Mouse (Mus musculus) liver, embryonic 14.5 days (tissue): Measurements from ENCODE around the gene Slc7a1. TPM values are rescaled to one million over a fixed set of nuclear protein-coding genes. Genes with fewer than 3 reads are reported as not detected.
A peak's percentile ranks its signal among the peaks of the same experiment; 100 is the strongest.
"Not testable (repeated sequence)": the region's sequence is repeated elsewhere in the genome, so short reads cannot be mapped to it uniquely, and the experiment has no call there.

Experiments used
- ATAC-seq: fragments of 200-750 bp; cut with Nextera tagmentation; 2 replicates; pipeline ENCODE4 v1.8.0; 2017; ENCODE audit warnings: moderate number of reproducible peaks, mild to moderate bottlenecking, moderate library complexity; ENCODE audit not compliant: insufficient read depth
- DNase-seq, 3 experiments: peaks; one replicate each; pipeline ENCODE4 v3.0.0-alpha.2; 2012 to 2013; ENCODE audit warnings: low read depth in 3 of 3, low spot score in 3 of 3
- H3K27ac ChIP-seq: fragments of 300-500 bp; sonication (generic); 2 replicates; pipeline ENCODE4 v1.5.1; 2014; ENCODE audit warnings: moderate library complexity, mild to moderate bottlenecking, control low read depth, inconsistent platforms
- H3K27me3 ChIP-seq: fragments of 300-500 bp; sonication (generic); 2 replicates; pipeline ENCODE4 v1.6.1; 2014; ENCODE audit warnings: mild to moderate bottlenecking, low read length, moderate library complexity; ENCODE audit not compliant: control insufficient read depth, insufficient read depth
- H3K36me3 ChIP-seq: fragments of 300-500 bp; sonication (generic); replicated peaks from 2 replicates; pipeline ENCODE4 v1.6.1; 2014; ENCODE audit warnings: low read depth; ENCODE audit not compliant: control insufficient read depth, insufficient read depth
- H3K4me1 ChIP-seq, 2 experiments: fragments of 200-500 bp in 1 of 2; fragments of 300-500 bp in 1 of 2; sonication (generic) in 1 of 2; replicated peaks; 2 replicates each; pipeline ENCODE4 v1.6.1; 2012 to 2014; ENCODE audit warnings: antibody characterized with exemption in 1 of 2, inconsistent platforms in 1 of 2, low read length in 1 of 2; ENCODE audit not compliant: control insufficient read depth in 2 of 2, insufficient read depth in 2 of 2
- H3K4me2 ChIP-seq: fragments of 300-500 bp; sonication (generic); 2 replicates; pipeline ENCODE4 v1.6.1; 2014; ENCODE audit warnings: low read depth, mild to moderate bottlenecking, control low read depth, moderate library complexity
- H3K4me3 ChIP-seq, 2 experiments: fragments of 200-500 bp in 1 of 2; fragments of 300-500 bp in 1 of 2; sonication (generic) in 1 of 2; 2 replicates each; pipeline ENCODE4 v1.5.1; 2012 to 2014; ENCODE audit warnings: low read depth in 2 of 2, low read length in 2 of 2, mild to moderate bottlenecking in 2 of 2, control low read depth in 1 of 2, inconsistent platforms in 1 of 2, moderate library complexity in 1 of 2; ENCODE audit not compliant: insufficient read depth in 1 of 2
- H3K9ac ChIP-seq: fragments of 300-500 bp; sonication (generic); replicated peaks from 2 replicates; pipeline ENCODE4 v1.6.1; 2014; ENCODE audit warnings: mild to moderate bottlenecking, control low read depth, moderate library complexity
- H3K9me3 ChIP-seq: fragments of 300-500 bp; sonication (generic); 2 replicates; pipeline ENCODE4 v1.6.1; 2016; ENCODE audit warnings: low read length, mixed read lengths; ENCODE audit not compliant: control insufficient read depth
- CTCF ChIP-seq: IDR thresholded peaks from 2 replicates; pipeline ENCODE4 v1.5.1; 2016; ENCODE audit warnings: antibody characterized with exemption, low read depth, control low read depth
- EP300 ChIP-seq: IDR thresholded peaks from 2 replicates; pipeline ENCODE4 v1.6.1; 2016; ENCODE audit warnings: antibody characterized with exemption, low read depth
- WGBS: fragments of 180-500 bp; shearing (Covaris S2); extraction: QIAGEN DNeasy Blood & Tissue Kit; methylation state at CpG from one replicate; pipeline ENCODE4 v1.1.7; 2014; ENCODE audit not compliant: insufficient replicate concordance; 5-methylcytosine and 5-hydroxymethylcytosine counted together
- polyA plus RNA-seq, 2 experiments: library from polyadenylated mRNA; depleted of rRNA in 1 of 2; stranded (reverse) in 1 of 2; unstranded in 1 of 2; fragments of >200 nt; fragmentation: Nextera tagmentation in 1 of 2; extraction: Ambion mirVana in 1 of 2; gene quantifications; 2 replicates each; pipeline versions ENCODE4 v1.2.1 to v1.2.3; 2012 to 2014

The Slc7a1 gene
- polyA plus RNA-seq, 2 experiments: 4.7 to 17.7 TPM

GRCm38 (mm10) chr5:148339126-148339525 lies 60.6 kb downstream of the Slc7a1 start:
- H3K36me3 ChIP-seq: peaks cover 21% of the 10 kb centered on the region
- no peak overlapping the region for H3K4me2 ChIP-seq
- H3K9me3 ChIP-seq: no peaks in the 10 kb centered on the region

GRCm38 (mm10) chr5:148332622-148332974 lies 67.1 kb downstream of the Slc7a1 start:
- no peaks in the 10 kb centered on the region for H3K27me3 ChIP-seq
- no peak overlapping the region for H3K4me2 ChIP-seq

More at GRCm38 (mm10) chr5:148339126-148339525, 60.6 kb downstream of the Slc7a1 start:
- Histone ChIP-seq H3K9ac (no peak overlapping the region), H3K27ac (no peak overlapping the region), H3K4me3 (no peak overlapping the region), H3K27me3 (no peaks in the 10 kb centered on the region), H3K4me1 (no peaks in the 10 kb centered on the region; a peak in 1 of 4 replicates)
- ATAC-seq (no peak), DNase-seq (no peak)
- TF ChIP-seq CTCF (no peak), EP300 (no peak)
- 83% methylated on average over 5 of the region's 5 CpGs for WGBS

DNA sequence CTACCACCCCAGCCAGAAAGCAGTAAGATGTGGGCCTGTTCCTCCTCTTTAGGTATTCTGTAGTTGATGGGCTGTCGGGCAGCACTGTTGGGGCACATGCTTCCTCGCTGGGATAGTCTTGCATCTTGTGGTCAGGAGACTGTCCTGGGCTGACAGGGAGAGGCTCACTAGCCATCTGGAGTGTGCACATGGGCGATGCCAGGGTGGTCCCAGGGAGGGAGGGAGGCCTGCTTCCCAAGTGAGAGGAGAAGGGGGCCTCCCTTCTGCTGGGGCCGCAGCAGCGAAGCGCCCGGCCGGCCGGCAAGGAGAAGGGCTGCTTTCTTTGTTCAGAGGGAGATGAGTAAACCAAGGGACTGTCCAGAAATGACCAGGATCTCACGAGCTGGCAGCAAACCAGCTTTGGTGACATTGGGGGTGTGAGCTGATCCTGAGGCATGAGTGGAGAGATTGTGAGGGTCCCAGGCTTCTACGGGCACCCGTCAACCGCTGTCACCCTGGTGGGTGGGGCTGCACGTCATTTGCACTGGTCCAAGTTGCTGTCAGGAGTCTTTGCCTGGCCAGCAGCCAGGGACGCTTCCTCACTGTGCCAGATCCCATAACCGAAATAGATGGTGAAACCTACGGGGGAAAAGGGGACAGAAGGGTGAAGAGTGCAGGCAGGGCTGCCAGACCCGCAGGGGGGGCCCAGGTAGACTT lies 67.6 kb downstream of the Slc7a1 start:
- Histone ChIP-seq H3K4me3 (no peak overlapping the region), H3K27ac (no peak overlapping the region), H3K27me3 (no peaks in the 10 kb centered on the region), H3K9ac (no peak overlapping the region), H3K4me1 (0 out of 4 replicates have a peak, but pooled peaks cover 0 to 3% of the 10 kb centered on the region in 2 experiments), H3K9me3 (no peaks in the 10 kb centered on the region), H3K4me2 (no peak overlapping the region), H3K36me3 (peaks cover 27% of the 10 kb centered on the region)
- no peak for DNase-seq
- TF ChIP-seq EP300 (no peak), CTCF (no peak)
- WGBS: 84% methylated on average over 18 of the region's 18 CpGs
- no peak for ATAC-seq

More at GRCm38 (mm10) chr5:148332622-148332974, 67.1 kb downstream of the Slc7a1 start:
- peaks cover 27% of the 10 kb centered on the region for H3K36me3 ChIP-seq
- peak in 2 of 3 experiments; percentile 17 to 32 for DNase-seq
- ATAC-seq: peak; percentile 43; the same call in 1 of the 2 replicates
- H3K4me3 ChIP-seq: no peak overlapping the region
- H3K9me3 ChIP-seq: no peaks in the 10 kb centered on the region
- WGBS: 59% methylated on average over 8 of the region's 8 CpGs
- no peak overlapping the region for H3K27ac ChIP-seq
- H3K9ac ChIP-seq: no peak overlapping the region
- TF ChIP-seq EP300 (no peak), CTCF (peak; percentile 87)
- H3K4me1 ChIP-seq: 0 out of 4 replicates have a peak, but pooled peaks cover 0 to 3% of the 10 kb centered on the region in 2 experiments

DNA sequence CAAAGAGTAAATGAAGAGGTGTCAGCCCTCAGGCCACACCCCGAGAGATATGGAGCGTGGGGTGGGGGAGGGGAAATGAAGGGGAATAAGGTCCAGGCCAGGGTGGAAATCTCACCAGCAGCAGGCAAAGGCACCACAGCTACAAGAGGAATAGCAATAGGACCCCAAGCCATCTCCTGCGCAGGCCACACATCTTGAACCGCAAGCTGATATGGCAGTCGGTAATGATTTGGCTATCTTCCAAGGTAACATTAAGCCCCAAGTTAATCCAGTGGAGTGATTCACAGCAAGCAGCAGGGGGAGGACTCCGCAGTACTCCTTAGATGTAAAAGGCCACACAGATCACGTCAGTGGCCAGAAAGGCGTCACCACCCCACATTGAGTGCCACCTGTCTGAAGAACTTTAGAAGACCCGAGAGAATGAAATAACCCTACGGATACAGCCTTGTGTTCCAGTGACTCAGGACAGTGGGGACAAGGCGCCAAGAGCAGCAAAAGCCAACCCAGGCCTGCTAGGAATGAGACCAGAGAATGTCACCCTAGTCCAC lies 68.4 kb downstream of the Slc7a1 start:
- DNase-seq (no peak), ATAC-seq (no peak)
- H3K27me3 ChIP-seq: no peaks in the 10 kb centered on the region
- TF ChIP-seq EP300: no peak
- no peak for TF ChIP-seq CTCF
- H3K9ac ChIP-seq: no peak overlapping the region
- H3K27ac ChIP-seq: no peak overlapping the region
- 0 out of 4 replicates have a peak, but pooled peaks cover 0 to 3% of the 10 kb centered on the region in 2 experiments for H3K4me1 ChIP-seq
- H3K4me2 ChIP-seq: no peak overlapping the region
- H3K9me3 ChIP-seq: no peaks in the 10 kb centered on the region
- 77% methylated on average over 11 of the region's 11 CpGs for WGBS
- peaks cover 27% of the 10 kb centered on the region for H3K36me3 ChIP-seq
- no peak overlapping the region for H3K4me3 ChIP-seq

GRCm38 (mm10) chr5:148328982-148329381 lies 70.7 kb downstream of the Slc7a1 start:
- peaks cover 20% of the 10 kb centered on the region for H3K36me3 ChIP-seq

DNA sequence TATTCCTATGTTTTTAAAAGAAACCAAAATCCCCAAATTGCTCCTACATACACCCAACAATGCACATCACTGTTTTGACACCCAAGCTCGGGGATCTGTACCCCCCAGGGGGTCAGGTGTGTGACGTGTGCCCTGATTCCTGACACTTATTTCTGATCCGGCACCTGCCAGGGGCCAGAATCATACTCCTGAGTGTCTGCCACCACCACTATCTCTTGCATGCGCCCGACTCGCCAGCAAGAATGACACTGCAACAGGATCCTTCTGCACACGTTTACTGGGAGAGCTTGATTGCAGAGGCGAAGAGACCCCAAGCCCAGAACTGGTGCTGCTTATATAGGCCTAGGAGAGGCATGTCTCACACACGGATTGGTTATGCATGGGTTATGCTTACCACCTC lies 73.4 kb downstream of the Slc7a1 start:
- H3K9ac ChIP-seq, DNase-seq, H3K36me3 ChIP-seq, H3K4me2 ChIP-seq, H3K4me1 ChIP-seq, H3K27me3 ChIP-seq, H3K4me3 ChIP-seq, H3K9me3 ChIP-seq, H3K27ac ChIP-seq, ATAC-seq: not testable (repeated sequence)
- 84% methylated on average over 9 of the region's 9 CpGs for WGBS

More at GRCm38 (mm10) chr5:148328982-148329381, 70.7 kb downstream of the Slc7a1 start:
- H3K9me3 ChIP-seq: no peaks in the 10 kb centered on the region
- ATAC-seq (no peak), DNase-seq (no peak)
- no peak overlapping the region for H3K27ac ChIP-seq
- no peak overlapping the region for H3K4me3 ChIP-seq
- H3K27me3 ChIP-seq: no peaks in the 10 kb centered on the region
- no peak for TF ChIP-seq EP300
- H3K4me1 ChIP-seq: 0 out of 4 replicates have a peak, but pooled peaks cover 0 to 3% of the 10 kb centered on the region in 2 experiments
- no peak overlapping the region for H3K9ac ChIP-seq
- 79% methylated on average over 3 of the region's 3 CpGs for WGBS
- H3K4me2 ChIP-seq: no peak overlapping the region
